Mouse (Mus musculus) adrenal gland, adult 18-20 months (tissue): ENCODE results near the gene Frg2f1. TPM values are rescaled to one million over a fixed set of nuclear protein-coding genes. Genes with fewer than 3 reads are reported as not detected.
"Not testable (repeated sequence)": the region's sequence is repeated elsewhere in the genome, so short reads cannot be mapped to it uniquely, and the experiment has no call there.

Source experiments
- DNase-seq, 2 experiments: peaks; one replicate each; pipeline ENCODE4 v3.0.0; 2021 to 2022; ENCODE audit warnings: low spot score in 2 of 2
- long read RNA-seq, 2 experiments: library from polyadenylated mRNA; stranded (forward); transcript quantifications; one replicate each; pipeline ENCODE4 v2.0.0; 2021
- total RNA-seq, 2 experiments: library from RNA; stranded (reverse); gene quantifications; 1 replicate in 1 of 2; 2 replicates in 1 of 2; pipeline ENCODE4 v1.2.3; 2021

Gene Frg2f1
- total RNA-seq = 1 to 10 TPM; 6.8 to 9.7 TPM
- long read RNA-seq, experiment 1, partial matches to known transcripts = 0 of 1 reads
- long read RNA-seq, experiment 1, other reads (novel, unspliced or antisense) = 1 of 1 reads
- long read RNA-seq, experiment 2, partial matches to known transcripts = 0 of 11 reads
- long read RNA-seq, experiment 2, other reads (novel, unspliced or antisense) = 10 of 11 reads

- peak; percentile 94 for DNase-seq
Measured at GRCm38 (mm10) chr4:119539031-119539824, at the start of gene Frg2f1. Gene Frg2f1 (minus strand): TSS chr4:119539529.

GRCm38 (mm10) chr4:119588037-119588436 is 48.7 kb upstream of the Frg2f1 start:
- DNase-seq = no peak

- DNase-seq = no peak
Measured at GRCm38 (mm10) chr4:119575459-119575858, 36.1 kb upstream of the Frg2f1 start.

- DNase-seq = no peak
Measured at GRCm38 (mm10) chr4:119574504-119574903, 35.2 kb upstream of the Frg2f1 start.

- no peak for DNase-seq
Measured at GRCm38 (mm10) chr4:119572682-119573081, 33.4 kb upstream of the Frg2f1 start.

GRCm38 (mm10) chr4:119566322-119566835 is 27.1 kb upstream of the Frg2f1 start:
- no peak for DNase-seq

GRCm38 (mm10) chr4:119563136-119563535 is 23.8 kb upstream of the Frg2f1 start:
- DNase-seq = no peak

- DNase-seq = no peak
Measured at GRCm38 (mm10) chr4:119555466-119555865, 16.1 kb upstream of the Frg2f1 start.

- DNase-seq = no peak
Measured at GRCm38 (mm10) chr4:119550864-119551263, 11.5 kb upstream of the Frg2f1 start.

- no peak for DNase-seq
Measured at GRCm38 (mm10) chr4:119540533-119540890, 1.2 kb upstream of the Frg2f1 start.

GRCm38 (mm10) chr4:119539836-119540532 is 655 bp upstream of the Frg2f1 start:
- DNase-seq = peak in 1 of 2 experiments; percentile 53

GRCm38 (mm10) chr4:119537436-119537835 is 1.9 kb downstream of the Frg2f1 start:
- no peak for DNase-seq

GRCm38 (mm10) chr4:119536615-119537014 is 2.7 kb downstream of the Frg2f1 start, which contains the start of gene Foxj3:
Gene Foxj3 (plus strand): TSS chr4:119537004.
- not testable (repeated sequence) for DNase-seq

- DNase-seq = no peak
Measured at GRCm38 (mm10) chr4:119535103-119535502, 4.2 kb downstream of the Frg2f1 start.

GRCm38 (mm10) chr4:119531813-119532212 is 7.5 kb downstream of the Frg2f1 start:
- no peak for DNase-seq

GRCm38 (mm10) chr4:119526329-119526845 is 12.9 kb downstream of the Frg2f1 start:
- no peak for DNase-seq

- no peak for DNase-seq
Measured at GRCm38 (mm10) chr4:119524466-119524865, 14.9 kb downstream of the Frg2f1 start.

GRCm38 (mm10) chr4:119524010-119524409 is 15.3 kb downstream of the Frg2f1 start:
- no peak for DNase-seq

GRCm38 (mm10) chr4:119523575-119523974 is 15.8 kb downstream of the Frg2f1 start:
- DNase-seq = no peak

GRCm38 (mm10) chr4:119512731-119513141 is 26.6 kb downstream of the Frg2f1 start:
- no peak for DNase-seq

GRCm38 (mm10) chr4:119511591-119511990 is 27.7 kb downstream of the Frg2f1 start:
- DNase-seq = no peak
